Mouse (Mus musculus) spleen, adult 2 months (tissue): ENCODE measurements around the gene Prm1. TPM values are rescaled to one million over a fixed set of nuclear protein-coding genes. Genes with fewer than 3 reads are reported as not detected.
A peak's percentile ranks its signal among the peaks of the same experiment; 100 is the strongest.

Source experiments
- DNase-seq, 2 experiments: peaks; one replicate each; pipeline versions ENCODE4 v3.0.0 to v3.0.0-alpha.2; 2012 to 2021; ENCODE audit warnings: low spot score in 2 of 2, low read depth in 1 of 2
- H3K27ac ChIP-seq: fragments of 200-500 bp; 2 replicates; pipeline ENCODE4 v1.5.1; 2012; ENCODE audit warnings: low read length, inconsistent platforms; ENCODE audit not compliant: insufficient read depth
- H3K27me3 ChIP-seq: fragments of 200-500 bp; 2 replicates; pipeline ENCODE4 v1.6.1; 2012; ENCODE audit warnings: mild to moderate bottlenecking, moderate library complexity, low read length, inconsistent platforms; ENCODE audit not compliant: control insufficient read depth, insufficient read depth
- H3K36me3 ChIP-seq: fragments of 200-500 bp; 2 replicates; pipeline ENCODE4 v1.6.1; 2012; ENCODE audit warnings: mild to moderate bottlenecking, low read length, inconsistent platforms; ENCODE audit not compliant: control insufficient read depth, insufficient read depth
- H3K4me1 ChIP-seq: fragments of 200-500 bp; 2 replicates; pipeline ENCODE4 v1.6.1; 2011; ENCODE audit warnings: inconsistent platforms; ENCODE audit not compliant: control insufficient read depth, insufficient read depth, insufficient read length
- H3K4me3 ChIP-seq: fragments of 200-500 bp; 2 replicates; pipeline ENCODE4 v1.5.1; 2011; ENCODE audit warnings: mild to moderate bottlenecking, inconsistent platforms; ENCODE audit not compliant: insufficient read depth, insufficient read length; ENCODE audit errors: extremely low read depth
- CTCF ChIP-seq: fragments of 200-500 bp; IDR thresholded peaks from 2 replicates; pipeline ENCODE4 v1.5.1; 2011; ENCODE audit warnings: mild to moderate bottlenecking, inconsistent platforms; ENCODE audit not compliant: insufficient read depth, insufficient read length, insufficient replicate concordance; ENCODE audit errors: extremely low read depth
- POLR2A ChIP-seq: fragments of 200-500 bp; IDR thresholded peaks from 2 replicates; pipeline ENCODE4 v1.6.1; 2011; ENCODE audit warnings: low read depth, low read length, inconsistent platforms
- WGBS: fragments of 180-500 bp; shearing (Covaris S2); methylation state at CpG from one replicate; pipeline ENCODE4 v1.1.7; 2018; 5-methylcytosine and 5-hydroxymethylcytosine counted together
- polyA plus RNA-seq: library from polyadenylated mRNA; depleted of rRNA; stranded (reverse); fragments of >200 nt; gene quantifications from 2 replicates; pipeline ENCODE4 v1.2.3, GENCODE M21; 2012

Prm1 gene
- polyA plus RNA-seq, 1 experiment, result 0.47 TPM

DNA sequence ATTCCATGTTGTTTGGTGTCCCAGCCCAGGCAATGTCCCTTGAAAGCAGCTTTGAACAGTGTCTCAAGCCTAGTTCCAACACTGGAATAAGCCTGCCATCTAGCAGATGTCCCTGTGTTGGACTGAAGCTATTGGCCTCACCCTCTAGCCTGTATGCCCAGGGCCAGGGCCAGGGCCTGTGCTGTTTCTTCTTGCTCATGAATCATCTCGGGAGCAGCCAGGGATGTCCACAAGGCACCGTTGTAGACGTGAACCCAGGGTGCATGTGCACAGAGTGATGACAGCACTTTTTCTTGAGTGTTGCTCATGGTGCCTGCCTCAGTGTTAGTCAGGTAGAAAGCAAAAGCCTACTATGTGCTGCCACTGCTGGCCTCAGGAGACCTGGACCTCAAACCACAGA, 31.6 kb upstream of the Prm1 start:
- Histone ChIP-seq H3K27me3 (no peaks in the 10 kb centered on the region), H3K4me1 (peaks cover 11% of the 10 kb centered on the region; the same call in 1 of the 2 replicates), H3K27ac (no peak overlapping the region), H3K4me3 (no peak overlapping the region), H3K36me3 (no peaks in the 10 kb centered on the region)
- 84% methylated on average over 3 of the region's 3 CpGs for WGBS
- no peak for DNase-seq
- TF ChIP-seq POLR2A (no peak), CTCF (no peak)

DNA sequence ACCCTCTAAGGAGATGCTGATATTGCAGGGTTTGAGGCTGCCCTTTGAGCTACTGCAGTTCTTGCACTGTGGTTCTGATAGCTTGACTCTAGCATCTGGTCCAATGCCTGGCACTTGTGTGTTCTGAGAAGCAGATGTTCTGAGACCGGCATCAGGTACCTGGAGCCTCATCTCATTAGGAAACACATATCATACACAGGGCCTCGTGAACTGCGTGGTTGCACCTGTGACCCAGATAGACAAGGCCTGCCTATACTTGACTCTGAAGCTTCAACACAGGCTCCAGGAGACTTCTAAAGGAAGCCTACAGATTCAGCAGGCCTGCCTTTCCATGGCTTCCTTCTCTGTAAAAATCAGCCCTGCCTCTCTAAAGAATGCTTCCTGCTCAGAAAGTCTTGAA, 30.7 kb upstream of the Prm1 start:
- TF ChIP-seq CTCF (no peak), POLR2A (no peak)
- Histone ChIP-seq H3K27me3 (no peaks in the 10 kb centered on the region), H3K36me3 (no peaks in the 10 kb centered on the region), H3K4me1 (peaks cover 9% of the 10 kb centered on the region; the same call in 1 of the 2 replicates), H3K27ac (no peak overlapping the region), H3K4me3 (no peak overlapping the region)
- DNase-seq, result no peak
- WGBS, result 74% methylated on average over 3 of the region's 3 CpGs

DNA sequence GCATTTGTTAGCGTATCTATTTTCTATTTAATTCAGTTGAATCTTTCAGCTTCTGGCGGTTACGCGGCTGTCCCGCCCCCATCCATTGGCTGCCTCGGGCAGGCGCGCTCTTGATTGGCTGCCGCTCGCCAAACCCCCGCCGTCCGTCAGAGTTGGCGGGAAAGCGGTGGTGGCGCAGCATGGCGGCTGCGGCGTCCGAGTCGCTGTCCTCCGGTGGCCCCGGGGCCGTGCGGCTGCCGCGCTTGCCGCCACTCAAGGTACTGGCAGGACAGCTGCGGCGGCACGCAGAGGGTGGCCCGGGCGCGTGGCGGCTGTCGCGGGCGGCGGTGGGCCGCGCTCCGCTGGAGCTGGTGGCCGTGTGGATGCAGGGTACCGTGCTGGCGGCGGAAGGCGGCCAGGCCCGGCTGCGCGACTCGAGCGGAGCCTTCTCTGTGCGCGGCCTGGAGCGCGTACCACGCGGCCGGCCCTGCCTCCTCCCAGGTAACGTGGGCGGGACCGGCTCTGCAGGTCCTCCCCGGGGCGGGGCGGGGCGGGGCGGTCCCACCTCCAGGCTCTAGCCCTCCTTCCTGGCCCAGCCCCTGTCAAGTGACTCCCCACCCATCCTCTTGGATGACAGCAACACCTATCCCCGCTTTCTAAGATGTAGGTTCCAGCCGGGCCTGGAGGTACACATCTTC, 29.4 kb upstream of the Prm1 start, which contains the start of gene Rmi2:
Rmi2 (plus strand) TSS at position 149 of the 677 bp plus-strand sequence.
- Histone ChIP-seq H3K4me3 (peak within 1 kb of the TSS; percentile 89), H3K27me3 (no peaks in the 10 kb centered on the region), H3K27ac (peak within 1 kb of the TSS; percentile 72), H3K4me1 (peaks cover 9% of the 10 kb centered on the region; the same call in 1 of the 2 replicates), H3K36me3 (no peaks in the 10 kb centered on the region)
- WGBS, result under 1% methylated on average over 66 of the region's 69 CpGs
- DNase-seq, result peak; percentile 47 to 87
- no peak for TF ChIP-seq CTCF
- TF ChIP-seq POLR2A, result no peak

DNA sequence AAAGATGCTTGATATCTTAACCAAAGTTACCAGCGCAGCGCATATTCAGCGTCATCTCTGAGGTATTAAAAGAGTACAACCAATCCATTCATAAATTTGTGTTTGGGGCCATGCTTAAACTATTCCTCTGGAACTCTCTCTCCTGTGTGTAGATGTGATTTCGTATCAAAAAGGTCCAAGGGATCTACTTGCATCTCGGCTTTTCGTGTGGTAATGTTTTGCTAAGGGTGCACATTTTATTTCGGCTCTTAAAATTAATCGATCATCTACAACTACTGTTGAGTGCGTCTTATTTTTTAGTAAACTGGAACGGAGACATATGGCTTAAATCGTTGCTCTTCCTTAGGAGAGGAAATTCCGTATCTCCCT, 28.9 kb upstream of the Prm1 start:
- Histone ChIP-seq H3K27me3 (no peaks in the 10 kb centered on the region), H3K27ac (no peak overlapping the region)
- TF ChIP-seq CTCF (no peak), POLR2A (no peak)

GRCm38 (mm10) chr16:10828461-10828805, 22.8 kb upstream of the Prm1 start:
- Histone ChIP-seq H3K36me3 (no peaks in the 10 kb centered on the region), H3K4me3 (no peak overlapping the region), H3K4me1 (peaks cover 6% of the 10 kb centered on the region; the same call in 1 of the 2 replicates), H3K27me3 (no peaks in the 10 kb centered on the region), H3K27ac (no peak overlapping the region)
- no peak for TF ChIP-seq POLR2A
- no peak for TF ChIP-seq CTCF
- 60% methylated on average over 4 of the region's 4 CpGs for WGBS
- no peak for DNase-seq

More for the DNA sequence above, 28.9 kb upstream of the Prm1 start:
- Histone ChIP-seq H3K4me1 (peaks cover 9% of the 10 kb centered on the region; the same call in 1 of the 2 replicates), H3K4me3 (peak overlapping the region; percentile 89), H3K36me3 (no peaks in the 10 kb centered on the region)
- DNase-seq, result no peak
- 3% methylated on average over 12 of the region's 12 CpGs for WGBS

DNA sequence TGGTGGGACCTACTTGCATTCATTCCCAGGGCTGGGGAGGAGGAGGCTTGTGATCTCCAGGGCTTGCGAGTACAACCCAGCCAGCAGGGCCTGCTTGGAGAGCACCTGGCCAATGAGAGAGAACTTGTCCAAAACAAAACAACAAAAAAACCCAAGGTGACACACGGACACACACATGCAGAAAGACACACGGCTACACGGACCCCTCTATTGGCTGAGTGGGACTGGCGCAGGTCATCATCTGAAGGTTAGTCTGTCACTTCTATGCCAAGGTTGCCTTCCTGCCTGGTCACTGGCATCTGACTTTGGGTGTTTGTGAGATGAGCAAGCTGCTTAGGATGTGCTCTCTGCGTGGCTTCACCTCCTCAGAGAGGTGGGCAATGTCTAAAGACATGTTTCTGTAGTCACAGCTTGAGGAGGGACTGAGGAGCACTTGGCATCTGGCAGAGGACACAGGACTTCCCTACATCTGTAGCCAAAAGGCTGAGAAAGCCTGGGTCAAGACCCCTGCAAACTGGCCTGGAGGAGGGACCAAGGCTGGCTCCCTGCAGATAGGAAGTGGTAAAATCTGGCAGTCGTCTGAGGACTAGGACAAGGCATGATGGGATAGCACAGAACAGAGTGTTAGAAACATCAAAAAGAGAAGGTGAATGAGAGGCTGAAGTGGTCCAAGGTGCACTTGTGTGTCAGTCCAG, 22.3 kb upstream of the Prm1 start:
- 68% methylated on average over 7 of the region's 7 CpGs for WGBS
- H3K4me1 ChIP-seq, result peaks cover 6% of the 10 kb centered on the region; the same call in 1 of the 2 replicates
- H3K36me3 ChIP-seq, result no peaks in the 10 kb centered on the region
- no peaks in the 10 kb centered on the region for H3K27me3 ChIP-seq
- H3K4me3 ChIP-seq, result no peak overlapping the region
- no peak overlapping the region for H3K27ac ChIP-seq
- no peak for DNase-seq
- no peak for TF ChIP-seq CTCF
- TF ChIP-seq POLR2A, result no peak

GRCm38 (mm10) chr16:10827269-10827668, 21.6 kb upstream of the Prm1 start:
- H3K27ac ChIP-seq, result no peak overlapping the region

More at GRCm38 (mm10) chr16:10827269-10827668, 21.6 kb upstream of the Prm1 start:
- no peak for TF ChIP-seq CTCF
- TF ChIP-seq POLR2A, result no peak
- H3K36me3 ChIP-seq, result no peaks in the 10 kb centered on the region
- DNase-seq, result no peak
- H3K4me3 ChIP-seq, result no peak overlapping the region
- 71% methylated on average over 9 of the region's 9 CpGs for WGBS
- H3K4me1 ChIP-seq, result peaks cover 6% of the 10 kb centered on the region; the same call in 1 of the 2 replicates
- no peaks in the 10 kb centered on the region for H3K27me3 ChIP-seq
